Mouse (Mus musculus) olfactory bulb, adult 2 months (tissue): Measurements from ENCODE around the gene Gm4450.
"Not testable (repeated sequence)": the region's sequence is repeated elsewhere in the genome, so short reads cannot be mapped to it uniquely, and the experiment has no call there.

ENCODE experiments used
- CTCF ChIP-seq: fragments of 200-500 bp; IDR thresholded peaks from 2 replicates; pipeline ENCODE4 v1.5.1; 2012; ENCODE audit warnings: low read depth, mild to moderate bottlenecking, low read length, moderate library complexity; ENCODE audit not compliant: insufficient read depth
- POLR2A ChIP-seq: fragments of 200-500 bp; IDR thresholded peaks from 2 replicates; pipeline ENCODE4 v1.6.1; 2012; ENCODE audit warnings: mild to moderate bottlenecking, low read depth, low read length, moderate library complexity; ENCODE audit not compliant: insufficient read depth

- TF ChIP-seq CTCF, POLR2A: not testable (repeated sequence)
Observed at GRCm38 (mm10) chr3:98410619-98411580, 46.0 kb downstream of the Gm4450 start.
